Mouse (Mus musculus) cerebellum, adult 9-10 months (tissue): ENCODE data around the gene Zfp428.

Source experiments
- DNase-seq: peaks from one replicate; pipeline ENCODE4 v3.0.0; 2022

The Zfp428 gene

DNA sequence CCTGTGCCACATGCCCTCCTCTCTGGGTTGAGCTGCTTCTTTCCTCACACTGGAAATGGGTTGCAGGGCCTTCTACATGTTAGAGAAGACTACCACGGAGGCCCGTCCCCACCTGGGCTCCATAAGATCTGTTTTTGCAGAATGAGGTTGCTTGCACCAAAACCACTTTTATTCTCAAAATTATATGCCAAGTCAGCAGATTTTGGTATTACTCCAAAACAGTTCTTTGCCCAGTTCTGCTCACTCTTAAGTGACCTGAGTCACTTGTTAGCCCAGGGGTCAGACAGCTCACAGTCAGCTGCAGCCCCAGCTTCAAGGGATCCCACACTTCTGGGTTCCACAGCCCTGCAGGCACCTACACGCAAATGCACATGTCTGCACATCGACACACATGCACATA lies 54.6 kb downstream of the Zfp428 start:
- DNase-seq = no peak

DNA sequence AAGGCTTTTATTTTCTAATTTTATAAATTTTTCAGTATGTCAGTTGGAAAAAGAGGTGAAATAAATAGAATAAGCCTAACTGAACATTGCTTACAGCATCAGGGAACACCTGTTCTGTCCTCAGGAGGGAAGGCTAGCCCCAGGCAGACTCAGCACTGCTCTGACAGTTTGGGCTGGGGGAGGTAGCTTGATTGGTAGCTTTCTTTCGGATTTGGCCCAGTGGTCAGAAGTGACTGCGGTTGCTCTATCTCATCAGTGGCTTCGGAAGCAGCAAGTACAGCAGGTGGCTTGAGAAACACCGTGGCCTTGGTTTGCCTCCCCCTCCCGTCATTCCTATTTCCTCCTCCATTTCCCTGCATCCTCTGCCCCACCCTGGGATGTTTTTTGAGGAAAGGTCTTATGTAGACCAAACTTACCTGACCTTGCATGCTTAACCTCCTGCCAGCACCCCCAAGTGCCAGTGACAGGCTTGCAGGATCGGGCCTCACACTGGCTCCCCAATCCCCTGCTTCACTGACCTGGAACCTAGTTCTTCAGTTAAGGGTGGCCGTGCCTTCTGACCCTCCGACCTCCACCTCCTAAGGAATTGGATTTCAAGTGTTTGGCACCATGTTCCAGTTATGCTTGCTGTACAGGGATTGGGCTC lies 56.5 kb downstream of the Zfp428 start:
- DNase-seq = no peak

DNA sequence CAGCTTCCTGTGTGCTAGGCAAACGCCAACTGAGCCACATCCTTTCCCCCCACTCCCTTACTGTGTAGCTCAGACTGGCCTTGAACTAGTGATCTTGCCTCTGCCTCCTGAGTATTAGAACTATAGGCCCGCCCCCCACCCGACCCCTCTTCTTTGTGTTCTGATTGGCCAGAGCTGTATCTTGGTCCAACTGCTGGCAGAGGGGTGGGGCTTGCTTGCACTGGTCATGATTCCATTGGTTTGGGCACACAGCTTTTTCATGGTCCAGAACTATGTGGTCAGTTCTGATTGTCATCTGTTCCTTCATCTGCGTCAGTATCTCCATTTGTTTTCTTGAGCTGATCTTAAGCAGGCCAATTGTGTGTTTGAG lies 57.0 kb downstream of the Zfp428 start:
- no peak for DNase-seq

DNA sequence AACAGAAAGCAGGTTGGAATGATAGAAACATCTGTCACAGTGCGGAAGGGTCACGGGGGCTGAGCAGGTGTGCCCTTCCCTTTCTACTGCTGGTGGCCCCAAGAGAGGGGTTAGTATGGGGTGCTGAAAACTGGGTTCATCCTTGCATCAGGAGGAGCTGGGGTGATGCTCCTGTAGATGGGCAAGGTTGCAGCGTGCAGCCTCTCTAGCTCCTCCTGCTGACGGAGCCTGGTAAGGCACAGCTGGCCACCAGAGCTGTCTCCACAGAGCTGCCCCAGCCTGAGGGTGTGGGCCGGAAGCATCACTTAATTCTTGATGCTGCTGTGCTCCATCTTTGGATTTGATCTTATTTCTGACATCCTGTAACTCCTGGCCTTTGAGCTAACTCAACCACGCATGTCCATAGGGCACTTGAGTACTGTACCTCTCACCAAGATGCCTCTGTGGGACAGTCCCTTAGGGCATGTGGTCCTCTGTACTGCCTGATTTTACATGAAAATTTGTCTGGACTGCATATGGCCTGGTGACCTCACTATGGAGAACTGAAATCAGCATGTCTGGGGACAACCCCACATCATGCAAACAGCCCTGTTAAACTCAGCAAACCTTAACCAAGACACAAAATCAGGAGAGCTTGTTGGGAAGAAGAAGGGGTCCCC lies 57.9 kb downstream of the Zfp428 start:
- DNase-seq = peak; percentile 71
